Mouse (Mus musculus): Measurements from ENCODE around the gene Specc1l. TPM values are rescaled to one million over a fixed set of nuclear protein-coding genes. Genes with fewer than 3 reads are reported as not detected.
"Not testable (repeated sequence)": the region's sequence is repeated elsewhere in the genome, so short reads cannot be mapped to it uniquely, and the experiment has no call there.

The Specc1l gene
- total RNA-seq, 4 experiments from 2014 or later = 41.3 to 50.8 (median 42.7) TPM

GRCm38 (mm10) chr10:75277501-75277900 is 65.6 kb downstream of the Specc1l start:
- no peak for DNase-seq (ENCODE audit: low spot score in 2 of 2)

- no peak for DNase-seq (ENCODE audit: low spot score in 2 of 2)
Observed at GRCm38 (mm10) chr10:75282648-75283047, 70.8 kb downstream of the Specc1l start.

- no peak for DNase-seq (ENCODE audit: low spot score in 2 of 2)
Observed at GRCm38 (mm10) chr10:75283821-75284220, 71.9 kb downstream of the Specc1l start.

DNA sequence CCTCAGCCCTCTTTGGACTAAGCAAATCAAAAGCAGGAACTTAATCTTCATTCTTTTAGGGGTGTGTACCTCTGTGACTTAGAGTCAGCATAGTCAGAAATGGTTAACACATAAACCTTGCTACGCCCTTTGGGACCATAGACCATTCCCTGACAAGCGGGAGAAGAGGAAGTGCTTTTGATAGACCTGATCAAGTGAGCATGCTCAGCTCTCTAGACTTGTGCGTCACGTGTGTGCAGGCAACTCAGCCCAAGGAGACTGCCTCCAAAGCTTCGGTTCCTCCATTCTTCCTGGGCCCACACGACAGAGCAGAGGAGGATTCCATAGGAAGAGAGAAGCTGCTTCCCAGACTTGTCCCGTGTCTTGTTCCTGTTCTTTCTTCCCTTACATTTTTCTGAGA is 76.7 kb downstream of the Specc1l start:
- DNase-seq (ENCODE audit: low spot score in 2 of 2) = no peak

- no peak for DNase-seq (ENCODE audit: low spot score in 2 of 2)
Observed at GRCm38 (mm10) chr10:75289392-75289791, 77.5 kb downstream of the Specc1l start.

- DNase-seq (ENCODE audit: low spot score in 2 of 2) = no peak
Observed at GRCm38 (mm10) chr10:75290650-75291049, 78.8 kb downstream of the Specc1l start.

GRCm38 (mm10) chr10:75291338-75291737 is 79.5 kb downstream of the Specc1l start:
- no peak for DNase-seq (ENCODE audit: low spot score in 2 of 2)

- not testable (repeated sequence) for DNase-seq (ENCODE audit: low spot score in 2 of 2)
Observed at GRCm38 (mm10) chr10:75292206-75292605, 80.3 kb downstream of the Specc1l start.

- DNase-seq (ENCODE audit: low spot score in 2 of 2) = no peak
Observed at GRCm38 (mm10) chr10:75293288-75293687, 81.4 kb downstream of the Specc1l start.

GRCm38 (mm10) chr10:75294362-75294761 is 82.5 kb downstream of the Specc1l start:
- no peak for DNase-seq (ENCODE audit: low spot score in 2 of 2)

DNA sequence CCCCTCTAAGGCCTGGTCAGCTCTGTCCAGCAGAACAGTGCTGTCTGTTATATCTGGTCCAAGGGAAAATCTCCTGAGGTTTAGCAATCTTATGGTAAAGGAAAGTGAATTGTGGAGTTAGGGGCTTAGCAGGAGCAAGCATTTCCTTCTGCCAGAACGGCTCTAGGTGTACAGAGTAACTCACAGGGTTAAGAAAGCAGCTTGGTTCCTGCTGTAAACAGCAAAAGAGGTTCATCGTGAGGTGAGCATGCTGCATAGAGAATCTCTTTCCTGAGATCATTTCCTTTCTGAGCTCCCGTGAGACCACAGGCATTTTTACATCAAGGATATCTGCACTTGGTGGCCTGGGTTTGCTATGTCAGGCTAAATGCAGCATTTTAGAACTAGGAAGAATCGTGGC is 83.1 kb downstream of the Specc1l start:
- DNase-seq (ENCODE audit: low spot score in 2 of 2) = no peak

GRCm38 (mm10) chr10:75298608-75299007 is 86.7 kb downstream of the Specc1l start:
- no peak for DNase-seq (ENCODE audit: low spot score in 2 of 2)

- peak in 1 of 2 experiments; percentile 40 for DNase-seq (ENCODE audit: low spot score in 2 of 2)
Observed at GRCm38 (mm10) chr10:75299785-75300418, 88.0 kb downstream of the Specc1l start.

DNA sequence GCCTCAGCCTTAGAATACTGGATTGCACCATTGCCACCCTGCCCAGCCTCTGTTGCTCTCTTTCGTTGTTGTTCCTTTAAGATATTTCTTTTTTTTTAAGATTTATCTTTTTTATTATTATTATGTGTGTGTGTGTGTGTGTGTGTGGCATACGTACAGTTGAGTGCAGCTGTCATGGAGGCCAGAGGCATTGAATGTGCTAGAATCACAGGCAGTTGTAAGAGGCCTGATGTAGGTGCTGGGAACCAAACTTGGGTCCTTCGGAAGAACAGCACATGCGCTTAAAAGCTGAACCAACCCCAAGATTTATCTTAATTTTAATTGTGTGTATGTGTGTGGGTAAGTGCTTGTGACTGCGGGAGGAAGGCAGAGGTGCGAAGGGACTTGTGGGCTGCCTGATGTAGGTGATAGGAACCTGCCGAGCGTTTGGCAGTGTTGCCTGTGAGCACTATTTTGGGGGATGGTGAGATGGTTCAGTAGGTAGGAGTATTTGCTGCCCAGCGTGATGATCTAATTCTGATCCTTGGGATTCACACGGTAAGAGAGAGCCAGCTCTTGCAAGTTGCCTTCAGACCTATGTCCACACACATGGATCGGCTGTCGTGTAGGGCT is 89.4 kb downstream of the Specc1l start:
- no peak for DNase-seq (ENCODE audit: low spot score in 2 of 2)

DNA sequence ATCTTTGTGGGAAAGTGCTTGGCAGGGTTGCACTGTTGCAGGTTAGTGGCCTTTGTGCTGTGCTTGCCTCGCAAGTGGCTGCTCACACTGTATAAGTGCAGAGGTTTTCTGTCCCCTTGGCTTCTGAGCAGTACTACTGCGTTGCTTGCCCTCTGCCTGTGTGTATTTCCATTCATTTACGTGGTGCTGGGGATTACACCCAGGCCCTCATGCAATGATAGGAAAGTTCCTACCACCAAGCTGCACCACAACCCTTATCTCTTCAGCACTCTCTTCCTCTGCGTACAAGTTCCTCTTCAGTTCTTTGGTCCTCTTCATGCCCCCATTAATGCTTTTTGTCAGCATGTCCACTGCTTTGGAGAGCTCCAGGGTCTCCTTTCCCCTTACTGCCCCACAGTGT is 90.1 kb downstream of the Specc1l start:
- no peak for DNase-seq (ENCODE audit: low spot score in 2 of 2)

- DNase-seq (ENCODE audit: low spot score in 2 of 2) = no peak
Observed at GRCm38 (mm10) chr10:75302536-75302935, 90.7 kb downstream of the Specc1l start.

GRCm38 (mm10) chr10:75303324-75304048 is 91.6 kb downstream of the Specc1l start:
- peak; percentile 82 for DNase-seq (ENCODE audit: low spot score in 2 of 2)

- DNase-seq (ENCODE audit: low spot score in 2 of 2) = no peak
Observed at GRCm38 (mm10) chr10:75304049-75304405, 92.2 kb downstream of the Specc1l start.

DNA sequence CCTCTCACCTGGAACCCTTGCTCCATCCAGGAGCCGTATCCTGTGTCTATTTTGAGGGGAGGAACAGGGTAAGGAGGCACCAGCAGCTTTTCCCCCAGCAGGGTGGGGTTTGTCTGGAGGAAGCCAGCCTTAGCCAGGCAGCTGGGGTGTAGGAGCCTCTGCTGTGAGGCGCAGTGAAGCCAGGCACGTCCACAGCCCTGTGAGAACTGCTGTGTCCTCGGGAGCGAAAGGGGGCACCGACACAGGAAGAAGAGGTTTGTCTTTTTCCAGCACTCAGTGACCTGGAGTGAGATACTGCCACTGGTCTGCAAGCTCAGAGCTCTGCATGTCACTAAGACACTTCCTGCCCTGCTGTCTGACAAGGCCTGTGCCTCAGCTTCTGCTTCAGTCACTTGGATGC is 92.5 kb downstream of the Specc1l start:
- no peak for DNase-seq (ENCODE audit: low spot score in 2 of 2)

GRCm38 (mm10) chr10:75307130-75307529 is 95.3 kb downstream of the Specc1l start:
- DNase-seq (ENCODE audit: low spot score in 2 of 2) = no peak

DNA sequence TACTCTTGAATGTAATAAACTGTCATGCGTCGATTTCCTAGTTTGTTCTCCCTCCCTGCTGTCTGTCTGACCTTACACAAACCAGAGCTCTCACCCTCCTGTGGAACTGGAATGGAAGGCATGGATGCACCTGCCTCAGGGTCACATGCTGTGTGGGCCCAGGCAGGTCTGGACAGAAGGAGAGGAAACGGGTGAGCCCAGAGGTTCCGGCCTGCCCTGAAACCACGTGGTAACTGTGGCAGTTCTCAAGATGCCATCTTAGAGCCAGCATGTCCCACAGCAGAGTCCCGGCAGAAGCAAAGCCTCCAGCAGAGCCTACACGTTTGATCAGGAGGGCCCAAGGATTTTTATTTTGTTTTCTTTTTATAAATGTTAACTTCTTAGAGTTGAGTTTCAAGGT is 100.5 kb downstream of the Specc1l start:
- DNase-seq (ENCODE audit: low spot score in 2 of 2) = no peak

- no peak for DNase-seq (ENCODE audit: low spot score in 2 of 2)
Observed at GRCm38 (mm10) chr10:75314190-75314980, 102.5 kb downstream of the Specc1l start.

All from layer of hippocampus, adult 8-10 months (tissue).